Mouse (Mus musculus) embryonic facial prominence, embryonic 14.5 days (tissue): ENCODE data around the gene Taz. TPM values are rescaled to one million over a fixed set of nuclear protein-coding genes. Genes with fewer than 3 reads are reported as not detected.

Experiments
- ATAC-seq: fragments of 200-750 bp; cut with Nextera tagmentation; 2 replicates; pipeline ENCODE4 v1.8.0; 2017; ENCODE audit warnings: low read depth, moderate number of reproducible peaks, moderate TSS enrichment
- DNase-seq: peaks from one replicate; pipeline ENCODE4 v3.0.0-alpha.2; 2015; ENCODE audit warnings: low spot score
- H3K27ac ChIP-seq: fragments of 300-500 bp; sonication (generic); replicated peaks from 2 replicates; pipeline ENCODE4 v1.5.1; 2014; ENCODE audit warnings: low read depth, mild to moderate bottlenecking, low read length, moderate library complexity
- H3K27me3 ChIP-seq: fragments of 300-500 bp; sonication (generic); replicated peaks from 2 replicates; pipeline ENCODE4 v1.6.1; 2014; ENCODE audit warnings: low read length; ENCODE audit not compliant: control insufficient read depth, insufficient read depth
- H3K36me3 ChIP-seq: fragments of 300-500 bp; sonication (generic); 2 replicates; pipeline ENCODE4 v1.6.1; 2014; ENCODE audit warnings: low read length, mixed read lengths; ENCODE audit not compliant: control insufficient read depth, insufficient read depth
- H3K4me1 ChIP-seq: fragments of 300-500 bp; sonication (generic); 2 replicates; pipeline ENCODE4 v1.6.1; 2014; ENCODE audit warnings: antibody characterized with exemption, low read length; ENCODE audit not compliant: control insufficient read depth, insufficient read depth
- H3K4me2 ChIP-seq: fragments of 300-500 bp; sonication (generic); 2 replicates; pipeline ENCODE4 v1.6.1; 2014; ENCODE audit warnings: low read depth, mild to moderate bottlenecking, low read length, moderate library complexity, mixed read lengths
- H3K4me3 ChIP-seq: fragments of 300-500 bp; sonication (generic); 2 replicates; pipeline ENCODE4 v1.5.1; 2014; ENCODE audit warnings: low read depth, mild to moderate bottlenecking, low read length
- H3K9ac ChIP-seq: fragments of 300-500 bp; sonication (generic); 2 replicates; pipeline ENCODE4 v1.6.1; 2014; ENCODE audit warnings: low read depth, mild to moderate bottlenecking, low read length, moderate library complexity, mixed read lengths
- H3K9me3 ChIP-seq: fragments of 300-500 bp; sonication (generic); 2 replicates; pipeline ENCODE4 v1.6.1; 2016; ENCODE audit warnings: low read length; ENCODE audit not compliant: control insufficient read depth
- WGBS: fragments of 180-500 bp; shearing (Covaris S2); extraction: QIAGEN DNeasy Blood & Tissue Kit; methylation state at CpG from one replicate; pipeline ENCODE4 v1.1.7; 2014; 5-methylcytosine and 5-hydroxymethylcytosine counted together
- polyA plus RNA-seq: library from polyadenylated mRNA; unstranded; fragments of >200 nt; fragmentation: Nextera tagmentation; extraction: Ambion mirVana; gene quantifications from 2 replicates; pipeline ENCODE4 v1.2.1, GENCODE M21; 2014

Gene Taz
- polyA plus RNA-seq, 1 experiment from 2014 or later = 61.5 TPM

- Histone ChIP-seq H3K36me3 (peaks cover 13% of the 10 kb centered on the region; the same call in 1 of the 2 replicates), H3K4me3 (peak within 1 kb of the TSS; percentile 60), H3K4me2 (peak within 1 kb of the TSS; percentile 60), H3K4me1 (no peaks in the 10 kb centered on the region), H3K27ac (peak within 1 kb of the TSS; percentile 96), H3K27me3 (no peaks in the 10 kb centered on the region), H3K9me3 (no peaks in the 10 kb centered on the region), H3K9ac (peak within 1 kb of the TSS; percentile 87)
- DNase-seq = peak; percentile 98
- peak; percentile 96 for ATAC-seq
- 21% methylated on average over 42 of the region's 42 CpGs for WGBS
Measured at GRCm38 (mm10) chrX:74270062-74270901, 11.4 kb upstream of the Taz start, which contains the start of gene Rpl10. Rpl10 (plus strand) TSS chrX:74270812.

- H3K4me3 ChIP-seq = peak overlapping the region; percentile 60
- no peaks in the 10 kb centered on the region for H3K4me1 ChIP-seq
- peak overlapping the region; percentile 87 for H3K9ac ChIP-seq
- peak overlapping the region; percentile 83 for H3K27ac ChIP-seq
- H3K9me3 ChIP-seq = no peaks in the 10 kb centered on the region
- H3K27me3 ChIP-seq = no peaks in the 10 kb centered on the region
- peaks cover 13% of the 10 kb centered on the region; the same call in 1 of the 2 replicates for H3K36me3 ChIP-seq
- peak overlapping the region; percentile 60 for H3K4me2 ChIP-seq
- WGBS = 18% methylated on average over 27 of the region's 27 CpGs
- peak; percentile 21 for DNase-seq
- ATAC-seq = no peak
Measured at GRCm38 (mm10) chrX:74270902-74271551, 10.7 kb upstream of the Taz start.

- no peak overlapping the region for H3K4me2 ChIP-seq
- WGBS = 34% methylated on average over 10 of the region's 10 CpGs
- no peak for ATAC-seq
- no peak overlapping the region for H3K9ac ChIP-seq
- no peaks in the 10 kb centered on the region for H3K27me3 ChIP-seq
- H3K27ac ChIP-seq = no peak overlapping the region
- peak; percentile 5 for DNase-seq
- H3K4me3 ChIP-seq = no peak overlapping the region
- H3K9me3 ChIP-seq = no peaks in the 10 kb centered on the region
- H3K4me1 ChIP-seq = no peaks in the 10 kb centered on the region
- H3K36me3 ChIP-seq = peaks cover 13% of the 10 kb centered on the region; the same call in 1 of the 2 replicates
Measured at GRCm38 (mm10) chrX:74273422-74274322, 8.0 kb upstream of the Taz start.

GRCm38 (mm10) chrX:74277916-74278315, 3.8 kb upstream of the Taz start:
- no peaks in the 10 kb centered on the region for H3K4me1 ChIP-seq
- no peak overlapping the region for H3K4me2 ChIP-seq
- no peak overlapping the region for H3K4me3 ChIP-seq
- H3K27ac ChIP-seq = no peak overlapping the region
- no peaks in the 10 kb centered on the region for H3K27me3 ChIP-seq
- H3K36me3 ChIP-seq = 0 out of 2 replicates have a peak, but pooled peaks cover 5% of the 10 kb centered on the region
- 69% methylated on average over 8 of the region's 8 CpGs for WGBS
- ATAC-seq (no peak), DNase-seq (no peak)
- H3K9me3 ChIP-seq = no peaks in the 10 kb centered on the region
- H3K9ac ChIP-seq = no peak overlapping the region

GRCm38 (mm10) chrX:74281041-74281731, 526 bp upstream of the Taz start:
- ATAC-seq (0 out of 2 replicates have a peak, but pooled peaks have one; percentile 2), DNase-seq (peak; percentile 5)
- H3K27me3 ChIP-seq = no peaks in the 10 kb centered on the region
- H3K9ac ChIP-seq = peak overlapping the region; percentile 77
- H3K4me2 ChIP-seq = peak overlapping the region; percentile 66
- no peaks in the 10 kb centered on the region for H3K4me1 ChIP-seq
- WGBS = 6% methylated on average over 12 of the region's 14 CpGs
- peak overlapping the region; percentile 77 for H3K27ac ChIP-seq
- peak overlapping the region; percentile 62 for H3K4me3 ChIP-seq
- H3K9me3 ChIP-seq = no peaks in the 10 kb centered on the region
- H3K36me3 ChIP-seq = no peaks in the 10 kb centered on the region

- H3K27ac ChIP-seq = peak overlapping the region; percentile 87
- H3K4me1 ChIP-seq = no peaks in the 10 kb centered on the region
- WGBS = 27% methylated on average over 31 of the region's 39 CpGs
- ATAC-seq (peak; percentile 75), DNase-seq (peak; percentile 95)
- no peaks in the 10 kb centered on the region for H3K9me3 ChIP-seq
- peak overlapping the region; percentile 66 for H3K4me2 ChIP-seq
- peak overlapping the region; percentile 62 for H3K4me3 ChIP-seq
- no peaks in the 10 kb centered on the region for H3K36me3 ChIP-seq
- peak overlapping the region; percentile 77 for H3K9ac ChIP-seq
- H3K27me3 ChIP-seq = no peaks in the 10 kb centered on the region
Measured at GRCm38 (mm10) chrX:74282395-74283091, 831 bp downstream of the Taz start.

GRCm38 (mm10) chrX:74283092-74283437, 1.4 kb downstream of the Taz start:
- no peaks in the 10 kb centered on the region for H3K36me3 ChIP-seq
- peak overlapping the region; percentile 77 for H3K9ac ChIP-seq
- no peak for ATAC-seq

More at GRCm38 (mm10) chrX:74283092-74283437, 1.4 kb downstream of the Taz start:
- Histone ChIP-seq H3K27ac (peak overlapping the region; percentile 87), H3K4me2 (peak overlapping the region; percentile 66), H3K27me3 (no peaks in the 10 kb centered on the region), H3K4me1 (no peaks in the 10 kb centered on the region), H3K9me3 (no peaks in the 10 kb centered on the region), H3K4me3 (peak overlapping the region; percentile 62)
- WGBS = 23% methylated on average over 5 of the region's 5 CpGs
- no peak for DNase-seq
